Mouse (Mus musculus) limb, embryonic 13.5 days (tissue): ENCODE results near the gene Il31. TPM values are rescaled to one million over a fixed set of nuclear protein-coding genes. Genes with fewer than 3 reads are reported as not detected.

Source experiments
- ATAC-seq: fragments of 200-750 bp; cut with Nextera tagmentation; 2 replicates; pipeline ENCODE4 v1.8.0; 2017; ENCODE audit warnings: low read depth, moderate number of reproducible peaks, moderate TSS enrichment; ENCODE audit not compliant: low FRiP score
- H3K27ac ChIP-seq: fragments of 300-500 bp; sonication (generic); 2 replicates; pipeline ENCODE4 v1.5.1; 2015; ENCODE audit warnings: inconsistent platforms, mild to moderate bottlenecking, moderate library complexity
- H3K27me3 ChIP-seq: fragments of 300-500 bp; sonication (generic); 2 replicates; pipeline ENCODE4 v1.6.1; 2015; ENCODE audit warnings: mild to moderate bottlenecking, inconsistent platforms
- H3K36me3 ChIP-seq: fragments of 300-500 bp; sonication (generic); 2 replicates; pipeline ENCODE4 v1.6.1; 2015; ENCODE audit warnings: inconsistent platforms, mild to moderate bottlenecking, moderate library complexity
- H3K4me1 ChIP-seq: fragments of 300-500 bp; sonication (generic); 2 replicates; pipeline ENCODE4 v1.6.1; 2015; ENCODE audit warnings: inconsistent platforms
- H3K4me2 ChIP-seq: fragments of 300-500 bp; sonication (generic); replicated peaks from 2 replicates; pipeline ENCODE4 v1.6.1; 2015; ENCODE audit warnings: inconsistent platforms, mild to moderate bottlenecking, moderate library complexity
- H3K4me3 ChIP-seq: fragments of 300-500 bp; sonication (generic); 2 replicates; pipeline ENCODE4 v1.5.1; 2015; ENCODE audit warnings: moderate library complexity, mild to moderate bottlenecking, inconsistent platforms
- H3K9ac ChIP-seq: fragments of 300-500 bp; sonication (generic); 2 replicates; pipeline ENCODE4 v1.6.1; 2015; ENCODE audit warnings: mild to moderate bottlenecking, inconsistent platforms
- H3K9me3 ChIP-seq: fragments of 300-500 bp; sonication (generic); 2 replicates; pipeline ENCODE4 v1.6.1; 2016; ENCODE audit warnings: inconsistent platforms
- WGBS: fragments of 180-500 bp; shearing (Covaris S2); methylation state at CpG from one replicate; pipeline ENCODE4 v1.1.7; 2015; 5-methylcytosine and 5-hydroxymethylcytosine counted together
- polyA plus RNA-seq: library from polyadenylated mRNA; unstranded; fragments of >200 nt; fragmentation: Nextera tagmentation; extraction: Ambion mirVana; gene quantifications from 2 replicates; pipeline ENCODE4 v1.2.1, GENCODE M21; 2015

Gene Il31
- polyA plus RNA-seq, 1 experiment from 2014 or later: not detected

DNA sequence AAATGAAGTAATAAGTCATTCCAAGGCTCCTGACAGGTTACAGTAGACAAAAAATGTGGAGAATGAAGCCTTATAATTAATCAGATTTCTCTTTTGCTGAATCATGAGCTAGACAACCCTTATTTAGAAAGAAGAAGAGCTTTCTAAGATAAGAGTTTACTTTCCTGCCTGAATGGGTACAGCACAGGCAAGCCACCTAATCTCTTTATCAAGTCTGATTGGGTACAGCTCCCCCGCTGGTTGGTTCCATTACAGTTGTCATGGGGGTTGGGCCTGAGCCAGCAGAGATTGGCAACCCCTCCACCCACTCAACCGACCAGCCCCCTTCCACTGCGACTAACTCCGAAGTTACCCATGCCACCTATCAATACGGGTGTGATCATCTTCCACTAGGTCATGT lies 27.9 kb downstream of the Il31 start:
- H3K27me3 ChIP-seq: no peaks in the 10 kb centered on the region
- H3K36me3 ChIP-seq: peaks cover 17% of the 10 kb centered on the region
- H3K4me3 ChIP-seq: no peak overlapping the region
- no peaks in the 10 kb centered on the region for H3K4me1 ChIP-seq
- ATAC-seq: no peak
- no peak overlapping the region for H3K27ac ChIP-seq
- no peaks in the 10 kb centered on the region for H3K9me3 ChIP-seq
- H3K9ac ChIP-seq: no peak overlapping the region
- 68% methylated on average over 5 of the region's 5 CpGs for WGBS
- H3K4me2 ChIP-seq: no peak overlapping the region

DNA sequence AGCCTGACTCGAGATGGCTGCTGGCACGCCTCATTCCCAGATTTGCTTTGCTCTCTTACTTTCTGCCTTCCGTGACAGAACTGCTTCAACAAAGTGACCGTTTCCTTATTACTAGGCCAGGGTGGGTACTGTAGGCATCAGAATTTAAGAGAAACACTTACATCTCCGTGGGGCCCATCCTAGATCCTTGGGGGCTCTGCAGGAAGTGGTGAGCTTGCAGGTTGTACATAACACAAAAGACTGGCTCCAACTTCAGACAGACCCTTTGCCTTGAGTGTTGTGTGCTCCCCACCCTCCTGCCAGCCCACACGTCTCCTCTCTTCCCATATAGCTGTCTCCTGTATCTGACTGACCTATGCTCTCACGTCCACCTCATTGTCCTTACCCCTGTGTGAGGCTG lies 37.4 kb downstream of the Il31 start:
- ATAC-seq: no peak
- Histone ChIP-seq H3K4me1 (0 out of 2 replicates have a peak, but pooled peaks cover 3% of the 10 kb centered on the region), H3K27ac (no peak overlapping the region), H3K4me3 (no peak overlapping the region), H3K9ac (no peak overlapping the region), H3K9me3 (no peaks in the 10 kb centered on the region), H3K27me3 (no peaks in the 10 kb centered on the region), H3K4me2 (no peak overlapping the region), H3K36me3 (peaks cover 80% of the 10 kb centered on the region)
- WGBS: 94% methylated on average over 7 of the region's 7 CpGs

DNA sequence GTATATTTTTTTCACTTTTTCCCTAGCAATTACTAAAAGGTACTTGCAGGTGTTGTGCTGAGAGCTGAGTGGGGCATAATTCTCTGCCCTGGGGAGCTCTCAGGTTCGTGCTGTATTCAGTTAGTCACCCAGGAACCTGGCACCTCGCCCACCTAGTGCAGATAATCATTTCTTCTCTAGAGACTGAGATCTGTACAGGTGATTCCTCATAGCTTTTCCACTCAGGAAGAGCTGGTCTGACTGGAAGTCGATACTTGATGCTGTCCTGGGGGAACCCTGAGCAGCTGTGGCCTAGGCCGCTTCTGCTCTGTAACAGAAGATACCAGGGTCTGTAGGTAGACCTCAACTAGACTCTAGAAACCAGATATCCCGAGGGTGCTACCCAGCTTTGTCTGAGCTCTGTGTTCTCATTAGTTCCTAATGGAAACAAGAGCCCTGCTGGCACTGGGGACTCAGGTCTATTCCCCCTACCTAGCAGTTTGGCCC lies 44.4 kb downstream of the Il31 start:
- peaks cover 70% of the 10 kb centered on the region for H3K36me3 ChIP-seq
- H3K27me3 ChIP-seq: no peaks in the 10 kb centered on the region
- no peak overlapping the region for H3K4me3 ChIP-seq
- H3K9ac ChIP-seq: no peak overlapping the region
- H3K27ac ChIP-seq: no peak overlapping the region
- no peaks in the 10 kb centered on the region for H3K9me3 ChIP-seq
- no peak for ATAC-seq
- H3K4me1 ChIP-seq: 0 out of 2 replicates have a peak, but pooled peaks cover 3% of the 10 kb centered on the region
- WGBS: 93% methylated on average over 5 of the region's 5 CpGs
- H3K4me2 ChIP-seq: no peak overlapping the region

DNA sequence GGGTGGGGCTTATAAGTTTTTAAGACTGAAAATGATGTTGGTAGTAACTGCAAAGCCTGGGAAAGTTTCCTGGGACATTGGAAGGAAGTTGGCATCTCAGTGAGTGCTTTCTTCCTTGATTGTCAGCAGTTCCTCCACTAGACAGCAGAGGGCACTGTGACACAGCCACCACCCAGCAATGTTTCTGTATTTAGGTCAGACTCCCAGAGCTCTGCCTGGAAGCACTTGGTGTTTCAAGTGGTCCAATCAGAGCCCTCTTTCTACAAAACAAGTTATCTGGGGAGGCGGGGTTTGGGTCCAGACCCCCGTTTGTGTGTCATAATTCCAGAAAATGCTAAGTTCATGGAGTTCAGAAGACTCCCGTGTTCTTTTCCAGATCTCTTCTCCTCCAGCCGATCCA lies 45.2 kb downstream of the Il31 start:
- H3K36me3 ChIP-seq: peaks cover 61% of the 10 kb centered on the region
- H3K9ac ChIP-seq: no peak overlapping the region
- H3K27ac ChIP-seq: no peak overlapping the region
- WGBS: 49% methylated on average over 4 of the region's 4 CpGs
- 0 out of 2 replicates have a peak, but pooled peaks cover 2% of the 10 kb centered on the region for H3K4me1 ChIP-seq
- no peaks in the 10 kb centered on the region for H3K27me3 ChIP-seq
- H3K4me2 ChIP-seq: no peak overlapping the region
- no peak for ATAC-seq
- H3K9me3 ChIP-seq: no peaks in the 10 kb centered on the region
- no peak overlapping the region for H3K4me3 ChIP-seq

DNA sequence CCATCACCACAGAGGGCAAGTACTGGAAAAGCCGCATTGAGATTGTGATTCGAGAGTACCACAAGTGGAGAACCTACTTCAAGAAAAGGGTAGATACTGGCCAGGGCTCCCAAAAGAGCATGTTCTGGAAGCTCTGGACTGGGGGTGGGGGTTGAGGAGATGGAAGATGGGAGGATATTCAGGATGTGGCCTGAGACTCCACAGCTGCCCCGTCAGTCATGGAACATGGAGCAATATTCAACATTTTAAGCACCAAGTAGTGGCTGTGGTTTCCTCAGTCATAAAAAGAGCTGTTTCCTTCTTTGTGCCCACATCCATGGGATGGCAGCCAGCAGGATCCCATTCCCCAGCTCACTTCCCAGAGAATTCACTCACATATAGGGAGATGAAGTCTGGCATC lies 47.0 kb downstream of the Il31 start:
- 93% methylated on average over 3 of the region's 3 CpGs for WGBS
- H3K9ac ChIP-seq: no peak overlapping the region
- no peak overlapping the region for H3K4me2 ChIP-seq
- H3K9me3 ChIP-seq: no peaks in the 10 kb centered on the region
- no peaks in the 10 kb centered on the region for H3K4me1 ChIP-seq
- no peak overlapping the region for H3K27ac ChIP-seq
- peaks cover 51% of the 10 kb centered on the region for H3K36me3 ChIP-seq
- ATAC-seq: no peak
- H3K4me3 ChIP-seq: no peak overlapping the region
- no peaks in the 10 kb centered on the region for H3K27me3 ChIP-seq

DNA sequence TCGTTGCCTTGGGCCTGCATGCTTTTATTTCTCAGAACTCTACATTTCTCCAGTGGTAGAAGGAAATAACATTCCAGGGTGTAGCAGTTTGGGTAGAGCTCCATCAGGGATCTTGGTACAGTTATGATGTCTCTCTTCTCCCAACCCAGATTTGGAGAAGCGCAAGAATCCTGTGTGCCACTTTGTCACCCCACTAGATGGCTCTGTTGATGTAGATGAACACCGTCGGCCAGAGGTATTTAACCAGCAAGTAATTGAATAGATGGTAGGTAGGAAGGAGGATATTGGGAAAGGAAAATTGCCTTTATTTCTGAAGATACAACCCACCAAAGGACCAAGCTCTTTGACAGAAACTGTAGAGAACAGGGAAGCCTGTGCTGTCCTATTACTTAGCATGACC lies 48.6 kb downstream of the Il31 start:
- no peak overlapping the region for H3K4me3 ChIP-seq
- no peak for ATAC-seq
- no peaks in the 10 kb centered on the region for H3K9me3 ChIP-seq
- H3K27ac ChIP-seq: no peak overlapping the region
- H3K4me1 ChIP-seq: peaks cover 8% of the 10 kb centered on the region
- peaks cover 36% of the 10 kb centered on the region for H3K36me3 ChIP-seq
- 73% methylated on average over 4 of the region's 4 CpGs for WGBS
- no peak overlapping the region for H3K9ac ChIP-seq
- H3K27me3 ChIP-seq: no peaks in the 10 kb centered on the region
- H3K4me2 ChIP-seq: no peak overlapping the region

DNA sequence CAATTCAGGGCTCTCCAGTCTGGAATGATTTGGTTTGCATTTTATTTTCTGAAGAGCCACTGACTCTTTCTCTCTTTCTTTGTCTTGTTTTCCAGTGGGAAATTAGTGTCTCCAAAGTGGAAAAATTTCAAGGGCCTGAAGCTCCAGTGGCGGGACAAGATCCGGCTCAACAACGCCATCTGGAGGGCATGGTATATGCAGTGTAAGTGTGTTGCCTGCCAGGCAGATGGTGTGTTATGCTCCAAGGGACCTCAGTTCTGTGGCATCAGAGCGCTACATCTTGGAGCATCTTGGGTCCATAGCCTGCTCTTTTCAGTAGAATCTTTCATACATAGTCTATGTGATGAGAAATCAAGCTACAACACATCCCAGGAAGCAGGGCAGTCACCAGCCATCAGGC lies 49.3 kb downstream of the Il31 start:
- Histone ChIP-seq H3K27ac (no peak overlapping the region), H3K27me3 (no peaks in the 10 kb centered on the region), H3K9ac (no peak overlapping the region), H3K4me2 (no peak overlapping the region), H3K9me3 (no peaks in the 10 kb centered on the region), H3K4me3 (no peak overlapping the region), H3K4me1 (peaks cover 8% of the 10 kb centered on the region), H3K36me3 (peaks cover 29% of the 10 kb centered on the region)
- no peak for ATAC-seq
- WGBS: 79% methylated on average over 4 of the region's 4 CpGs

DNA sequence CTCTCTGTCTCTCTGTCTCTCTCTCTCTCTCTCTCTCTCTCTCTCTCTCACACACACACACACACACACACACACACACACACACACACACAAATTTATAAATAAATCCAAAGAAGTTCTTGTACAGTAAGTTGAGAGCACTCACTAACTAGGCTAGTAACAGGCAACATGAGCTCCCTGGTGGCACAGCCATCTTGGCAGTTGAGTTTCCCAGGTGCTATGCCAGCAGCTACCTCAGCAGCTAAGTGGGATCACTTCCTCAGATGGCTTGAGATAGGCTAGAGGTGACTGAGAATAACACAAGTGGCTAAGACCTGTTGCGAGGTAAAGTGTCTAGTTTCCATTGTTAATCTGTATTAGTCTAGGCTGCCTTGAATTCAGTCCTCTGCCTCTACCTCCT lies 50.0 kb downstream of the Il31 start:
- H3K4me3 ChIP-seq: no peak overlapping the region
- no peak overlapping the region for H3K9ac ChIP-seq
- WGBS: 85% methylated on average over 1 of the region's 1 CpGs
- peaks cover 24% of the 10 kb centered on the region for H3K36me3 ChIP-seq
- H3K4me2 ChIP-seq: no peak overlapping the region
- H3K4me1 ChIP-seq: peaks cover 8% of the 10 kb centered on the region
- H3K27me3 ChIP-seq: no peaks in the 10 kb centered on the region
- no peak for ATAC-seq
- H3K27ac ChIP-seq: no peak overlapping the region
- H3K9me3 ChIP-seq: no peaks in the 10 kb centered on the region

DNA sequence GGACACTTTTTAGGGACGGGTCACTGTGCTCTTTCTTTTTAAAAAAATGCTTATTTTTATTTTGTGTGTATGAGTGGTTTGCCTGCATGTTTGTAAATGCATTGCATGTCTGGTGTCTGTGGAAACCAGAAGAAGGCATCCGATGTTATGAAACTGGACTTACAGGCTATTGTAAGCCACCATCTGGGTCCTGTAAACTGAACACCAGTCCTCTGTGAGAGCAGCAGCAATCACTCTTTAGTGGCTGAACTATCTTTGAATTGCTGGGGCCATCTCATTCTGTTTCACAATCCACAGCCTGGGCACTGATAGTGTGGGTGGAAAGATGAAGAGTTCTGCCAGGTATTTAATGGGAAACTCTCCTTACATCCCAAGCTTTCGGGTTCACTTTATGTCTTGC lies 50.9 kb downstream of the Il31 start:
- no peak for ATAC-seq
- H3K9me3 ChIP-seq: no peaks in the 10 kb centered on the region
- no peak overlapping the region for H3K4me2 ChIP-seq
- peaks cover 20% of the 10 kb centered on the region for H3K36me3 ChIP-seq
- no peaks in the 10 kb centered on the region for H3K27me3 ChIP-seq
- H3K4me3 ChIP-seq: no peak overlapping the region
- peaks cover 8% of the 10 kb centered on the region for H3K4me1 ChIP-seq
- 89% methylated on average over 3 of the region's 3 CpGs for WGBS
- H3K9ac ChIP-seq: no peak overlapping the region
- no peak overlapping the region for H3K27ac ChIP-seq

DNA sequence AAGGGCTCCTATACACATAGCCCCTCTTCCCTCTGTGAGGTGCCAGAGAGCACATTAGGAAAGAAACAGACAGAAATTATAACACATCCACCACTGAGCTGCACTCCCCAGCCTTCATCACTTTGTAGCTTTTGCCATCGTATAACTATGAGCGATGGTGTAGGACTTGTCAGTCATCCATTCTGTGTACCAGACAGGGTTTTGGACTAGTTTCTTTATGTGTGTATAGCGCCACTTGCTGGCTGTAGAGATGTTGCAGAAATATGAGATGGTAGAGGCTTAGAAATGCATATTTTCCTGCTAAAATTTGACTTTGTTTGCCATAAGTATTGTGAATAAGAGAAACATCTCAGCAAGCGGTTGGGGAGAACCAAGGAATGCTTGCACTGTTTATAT lies 52.5 kb downstream of the Il31 start:
- no peak for ATAC-seq
- H3K27me3 ChIP-seq: no peaks in the 10 kb centered on the region
- H3K4me2 ChIP-seq: no peak overlapping the region
- H3K4me1 ChIP-seq: peaks cover 19% of the 10 kb centered on the region
- WGBS: 44% methylated on average over 4 of the region's 4 CpGs
- H3K36me3 ChIP-seq: peaks cover 4% of the 10 kb centered on the region
- H3K4me3 ChIP-seq: no peak overlapping the region
- no peaks in the 10 kb centered on the region for H3K9me3 ChIP-seq
- no peak overlapping the region for H3K27ac ChIP-seq
- no peak overlapping the region for H3K9ac ChIP-seq

DNA sequence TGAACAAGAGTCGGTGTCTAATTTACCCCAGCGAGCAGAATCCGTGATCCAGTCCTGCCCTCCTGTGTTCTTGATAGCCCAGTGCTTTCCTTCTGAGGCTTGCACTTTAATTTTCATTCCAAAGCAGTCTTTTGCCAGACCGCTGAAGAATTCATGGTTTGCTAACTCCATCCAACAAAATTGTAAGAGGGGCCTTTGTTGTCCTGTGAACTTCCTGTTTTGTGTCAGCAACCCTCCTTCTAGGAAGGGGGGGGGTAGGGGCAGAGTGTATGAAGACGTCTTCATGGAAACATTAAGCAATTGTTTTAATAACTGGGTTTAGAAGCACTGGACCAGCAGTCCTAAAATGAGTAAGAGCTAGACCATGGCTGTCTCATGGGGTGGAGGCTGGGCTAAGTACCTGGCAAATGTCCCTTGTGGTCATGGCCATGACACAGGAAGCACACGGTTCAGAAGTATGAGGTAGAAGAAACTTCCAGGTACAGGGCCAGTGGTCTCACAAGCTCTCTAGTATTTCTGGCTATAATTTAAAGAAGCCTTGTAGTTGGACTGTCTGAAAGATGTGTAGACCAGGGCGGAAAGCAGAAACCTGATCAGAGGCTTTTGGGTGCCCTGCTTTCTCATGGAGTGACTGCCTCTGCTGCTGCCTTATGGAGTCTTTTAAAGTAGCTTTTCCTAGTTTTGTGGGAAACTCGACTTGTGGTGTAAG lies 53.1 kb downstream of the Il31 start:
- Histone ChIP-seq H3K27me3 (no peaks in the 10 kb centered on the region), H3K9ac (peak overlapping the region; percentile 31; the same call in 1 of the 2 replicates), H3K4me2 (no peak overlapping the region), H3K4me3 (no peak overlapping the region), H3K36me3 (peaks cover 2% of the 10 kb centered on the region; the same call in 1 of the 2 replicates), H3K4me1 (peaks cover 24% of the 10 kb centered on the region), H3K9me3 (no peaks in the 10 kb centered on the region), H3K27ac (no peak overlapping the region; the same call in 1 of the 2 replicates)
- WGBS: 59% methylated on average over 8 of the region's 8 CpGs
- no peak for ATAC-seq

DNA sequence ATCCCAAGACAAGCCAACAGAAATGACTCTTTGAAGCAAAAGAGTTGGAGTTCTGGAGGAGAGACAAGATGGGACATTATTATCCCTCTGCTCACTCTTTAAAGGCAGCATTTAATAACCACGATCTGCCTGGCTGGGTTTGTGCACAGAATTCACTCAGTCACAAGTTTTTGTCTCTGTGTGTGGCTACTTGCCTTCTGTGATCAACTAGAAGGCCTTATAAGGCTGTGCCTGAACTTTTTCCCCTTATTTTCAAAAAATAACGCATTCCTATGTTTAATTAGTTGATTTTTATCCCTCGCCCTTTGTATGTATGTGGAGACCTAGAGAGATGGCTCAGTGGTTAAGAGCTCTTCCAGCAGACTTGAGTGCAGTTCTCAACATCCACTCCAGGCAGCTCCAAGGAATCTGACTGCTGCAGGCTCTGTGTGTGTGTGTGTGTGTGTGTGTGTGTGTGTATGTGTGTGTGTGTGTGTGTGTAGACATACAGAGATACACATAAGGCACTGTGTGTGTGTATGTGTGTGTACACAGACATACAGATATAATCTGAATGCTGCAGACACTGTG lies 56.9 kb downstream of the Il31 start:
- Histone ChIP-seq H3K4me1 (peaks cover 24% of the 10 kb centered on the region), H3K27ac (no peak overlapping the region), H3K4me2 (no peak overlapping the region), H3K9ac (no peak overlapping the region), H3K36me3 (no peaks in the 10 kb centered on the region), H3K27me3 (no peaks in the 10 kb centered on the region), H3K9me3 (no peaks in the 10 kb centered on the region), H3K4me3 (no peak overlapping the region)
- WGBS: 79% methylated on average over 3 of the region's 3 CpGs
- ATAC-seq: no peak
